Mouse (Mus musculus) bone marrow, adult 2 months (tissue): ENCODE measurements around the gene Fgfr2. TPM values are rescaled to one million over a fixed set of nuclear protein-coding genes. Genes with fewer than 3 reads are reported as not detected.

Source experiments
- H3K27ac ChIP-seq: fragments of 200-500 bp; 2 replicates; pipeline ENCODE4 v1.5.1; 2012; ENCODE audit warnings: low read depth, mild to moderate bottlenecking, control low read depth, inconsistent platforms, low read length; ENCODE audit not compliant: control insufficient read depth, poor library complexity, insufficient read depth
- H3K4me1 ChIP-seq: fragments of 200-500 bp; 2 replicates; pipeline ENCODE4 v1.6.1; 2011; ENCODE audit warnings: low read length; ENCODE audit not compliant: control insufficient read depth, insufficient read depth
- H3K4me3 ChIP-seq: fragments of 200-500 bp; replicated peaks from 2 replicates; pipeline ENCODE3; 2011; ENCODE audit warnings: mild to moderate bottlenecking, low read depth, low read length, control low read depth; ENCODE audit not compliant: control insufficient read depth
- CTCF ChIP-seq: fragments of 200-500 bp; IDR thresholded peaks from 2 replicates; pipeline ENCODE4 v1.5.1; 2011; ENCODE audit warnings: low read length, control low read depth; ENCODE audit not compliant: control insufficient read depth, insufficient read depth
- POLR2A ChIP-seq: fragments of 200-500 bp; IDR thresholded peaks from 2 replicates; pipeline ENCODE4 v1.6.1; 2011; ENCODE audit warnings: low read depth, mild to moderate bottlenecking, control low read depth, low read length, borderline replicate concordance; ENCODE audit not compliant: control insufficient read depth
- WGBS: fragments of 180-500 bp; shearing (Covaris S2); methylation state at CpG from one replicate; pipeline ENCODE4 v1.1.7; 2018; 5-methylcytosine and 5-hydroxymethylcytosine counted together
- polyA plus RNA-seq: library from polyadenylated mRNA; stranded (reverse); fragments of >200 nt; gene quantifications from 2 replicates; pipeline ENCODE4 v1.2.4, GENCODE M21; 2011; ENCODE audit warnings: low replicate concordance; ENCODE audit not compliant: missing spikeins, insufficient read depth, insufficient read length

Gene Fgfr2
- polyA plus RNA-seq, 1 experiment = 8.2 TPM

- Histone ChIP-seq H3K4me1 (no peaks in the 10 kb centered on the region), H3K27ac (no peak overlapping the region), H3K4me3 (no peak overlapping the region)
- WGBS = 59% methylated on average over 2 of the region's 2 CpGs
- TF ChIP-seq CTCF (no peak), POLR2A (no peak)
Measured at GRCm38 (mm10) chr7:131331688-131332087, 1791.5 kb downstream of the Fgfr2 start.

GRCm38 (mm10) chr7:131329416-131329815 is 1793.7 kb downstream of the Fgfr2 start, which contains the start of gene Fam24b:
Fam24b (minus strand) TSS chr7:131329516.
- TF ChIP-seq CTCF (no peak), POLR2A (no peak)
- no peak within 1 kb of the TSS for H3K27ac ChIP-seq
- no peaks in the 10 kb centered on the region for H3K4me1 ChIP-seq
- H3K4me3 ChIP-seq = no peak within 1 kb of the TSS
- WGBS = 81% methylated on average over 5 of the region's 5 CpGs

GRCm38 (mm10) chr7:131327054-131327453 is 1796.1 kb downstream of the Fgfr2 start:
- WGBS = 84% methylated on average over 5 of the region's 5 CpGs
- H3K4me3 ChIP-seq = no peak overlapping the region
- no peak for TF ChIP-seq CTCF
- no peak for TF ChIP-seq POLR2A
- H3K4me1 ChIP-seq = no peaks in the 10 kb centered on the region
- H3K27ac ChIP-seq = no peak overlapping the region

- TF ChIP-seq POLR2A (no peak), CTCF (no peak)
- Histone ChIP-seq H3K27ac (no peak within 1 kb of the TSS), H3K4me1 (no peaks in the 10 kb centered on the region), H3K4me3 (no peak within 1 kb of the TSS)
- WGBS = 74% methylated on average over 2 of the region's 2 CpGs
Measured at GRCm38 (mm10) chr7:131322192-131322591, 1801.0 kb downstream of the Fgfr2 start, which contains the start of gene Cuzd1. Cuzd1 (minus strand) TSS chr7:131322292.

GRCm38 (mm10) chr7:131318340-131318739 is 1804.8 kb downstream of the Fgfr2 start:
- H3K4me3 ChIP-seq = no peak overlapping the region
- H3K4me1 ChIP-seq = no peaks in the 10 kb centered on the region
- TF ChIP-seq CTCF = no peak
- TF ChIP-seq POLR2A = no peak
- no peak overlapping the region for H3K27ac ChIP-seq
- 85% methylated on average over 5 of the region's 7 CpGs for WGBS

GRCm38 (mm10) chr7:131317587-131317986 is 1805.6 kb downstream of the Fgfr2 start:
- Histone ChIP-seq H3K4me1 (no peaks in the 10 kb centered on the region), H3K27ac (no peak overlapping the region), H3K4me3 (no peak overlapping the region)
- TF ChIP-seq CTCF (no peak), POLR2A (no peak)
- WGBS = 69% methylated on average over 12 of the region's 12 CpGs

- no peak overlapping the region for H3K4me3 ChIP-seq
- WGBS = 75% methylated on average over 7 of the region's 7 CpGs
- no peak overlapping the region for H3K27ac ChIP-seq
- no peak for TF ChIP-seq CTCF
- TF ChIP-seq POLR2A = no peak
- no peaks in the 10 kb centered on the region for H3K4me1 ChIP-seq
Measured at GRCm38 (mm10) chr7:131314493-131314892, 1808.7 kb downstream of the Fgfr2 start.

- WGBS = 64% methylated on average over 5 of the region's 5 CpGs
- TF ChIP-seq POLR2A (no peak), CTCF (no peak)
Measured at GRCm38 (mm10) chr7:131306733-131307132, 1816.4 kb downstream of the Fgfr2 start.

GRCm38 (mm10) chr7:131303340-131303739 is 1819.8 kb downstream of the Fgfr2 start:
- WGBS = 75% methylated on average over 8 of the region's 8 CpGs
- no peak for TF ChIP-seq POLR2A
- TF ChIP-seq CTCF = no peak
- Histone ChIP-seq H3K4me3 (no peak overlapping the region), H3K4me1 (no peaks in the 10 kb centered on the region), H3K27ac (no peak overlapping the region)

More at GRCm38 (mm10) chr7:131306733-131307132, 1816.4 kb downstream of the Fgfr2 start:
- H3K27ac ChIP-seq = no peak overlapping the region
- no peaks in the 10 kb centered on the region for H3K4me1 ChIP-seq
- H3K4me3 ChIP-seq = no peak overlapping the region
